Mouse (Mus musculus) right cerebral cortex, postnatal 4 days (tissue): ENCODE data around the gene Lsm11.

Experiments used
- DNase-seq: peaks from one replicate; pipeline ENCODE4 v3.0.0-alpha.2; 2022

Gene Lsm11

GRCm38 (mm10) chr11:45944643-45945156 lies at the start of gene Lsm11:
Gene Lsm11 (minus strand): TSS chr11:45944935.
- DNase-seq: peak; percentile 99

DNA sequence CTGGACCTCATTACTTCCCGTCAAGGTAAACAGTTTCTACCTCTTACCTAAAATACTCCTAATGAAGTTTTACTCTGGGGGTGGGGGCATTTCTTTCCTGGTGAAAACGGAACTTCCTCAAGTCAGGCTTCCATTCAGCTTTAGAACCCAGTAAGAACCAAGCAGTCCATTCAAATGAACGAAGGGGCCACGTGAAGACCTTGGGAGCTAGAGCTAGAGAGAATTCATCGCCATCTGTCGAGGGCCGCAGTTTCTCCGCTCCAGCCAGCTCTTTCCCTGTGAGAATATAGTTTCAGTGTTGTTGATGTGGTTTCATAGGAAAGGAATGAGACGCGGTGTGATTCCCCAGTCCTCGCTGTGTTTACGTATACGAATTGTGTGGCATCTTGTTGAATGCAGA lies 47.4 kb upstream of the Lsm11 start:
- no peak for DNase-seq

- DNase-seq: no peak
These were observed 46.9 kb upstream of the Lsm11 start for GRCm38 (mm10) chr11:45991604-45992003.

GRCm38 (mm10) chr11:45980893-45981253 lies 36.1 kb upstream of the Lsm11 start:
- DNase-seq: no peak

GRCm38 (mm10) chr11:45979946-45980892 lies 35.5 kb upstream of the Lsm11 start, which contains the start of gene Sox30:
Gene Sox30 (plus strand): TSS chr11:45980310.
- peak; percentile 64 for DNase-seq

DNA sequence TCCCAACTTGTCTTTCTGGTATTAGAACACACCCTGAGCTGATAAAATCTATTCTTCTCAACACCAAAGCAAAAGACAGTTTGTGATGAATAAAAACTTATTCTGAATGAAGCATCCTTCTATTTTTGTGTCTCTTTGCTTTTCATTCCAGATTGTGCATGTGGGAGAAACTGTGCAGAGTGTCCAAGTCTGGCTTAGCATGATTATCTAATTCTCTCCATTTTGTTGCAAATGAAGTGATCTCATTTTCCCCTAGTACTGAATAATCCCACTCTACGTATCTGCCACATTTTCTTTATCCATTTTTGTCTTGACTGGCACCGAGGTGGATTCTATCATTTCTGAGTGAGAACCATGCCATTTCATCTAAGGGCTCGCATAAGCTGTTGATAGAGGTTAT lies 31.3 kb upstream of the Lsm11 start:
- no peak for DNase-seq

DNA sequence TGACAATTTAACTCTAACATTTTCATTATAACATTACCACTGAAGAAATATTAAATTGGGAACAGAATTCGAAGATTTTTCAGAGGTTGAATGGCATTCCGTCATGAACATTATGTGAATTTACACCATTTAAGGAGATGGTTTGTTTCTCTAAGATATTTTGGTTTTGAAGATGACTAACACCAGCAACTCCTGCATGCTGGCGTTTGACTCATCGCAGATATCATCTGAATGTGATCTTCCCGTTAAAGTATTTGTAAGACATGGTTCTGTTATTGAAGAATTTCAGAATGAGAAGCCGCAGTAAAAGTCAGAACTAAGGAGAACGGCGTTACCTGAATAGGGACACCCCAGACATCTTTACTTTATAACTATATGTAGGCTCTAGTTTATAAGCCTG lies 29.7 kb upstream of the Lsm11 start:
- no peak for DNase-seq

- DNase-seq: no peak
These were observed 28.9 kb upstream of the Lsm11 start for GRCm38 (mm10) chr11:45973635-45974034.

GRCm38 (mm10) chr11:45968466-45968865 lies 23.7 kb upstream of the Lsm11 start:
- no peak for DNase-seq

GRCm38 (mm10) chr11:45966896-45967295 lies 22.2 kb upstream of the Lsm11 start:
- DNase-seq: no peak

DNA sequence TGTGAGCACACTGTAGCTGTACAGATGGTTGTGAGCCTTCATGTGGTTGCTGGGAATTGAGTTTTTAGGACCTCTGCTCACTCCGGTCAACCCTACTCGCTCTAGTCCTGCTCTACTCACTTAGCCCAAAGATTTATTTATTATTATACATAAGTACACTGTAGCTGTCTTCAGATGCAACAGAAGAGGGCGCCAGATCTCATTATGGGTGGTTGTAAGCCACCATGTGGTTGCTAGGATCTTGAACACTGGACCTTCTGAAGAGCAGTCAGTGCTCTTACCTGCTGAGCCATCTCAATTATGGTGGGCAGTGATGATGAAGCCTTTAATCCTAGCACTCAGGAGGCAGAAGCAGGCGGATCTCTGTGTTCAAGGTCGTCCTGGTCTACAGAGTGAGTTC lies 15.3 kb upstream of the Lsm11 start:
- DNase-seq: no peak

DNA sequence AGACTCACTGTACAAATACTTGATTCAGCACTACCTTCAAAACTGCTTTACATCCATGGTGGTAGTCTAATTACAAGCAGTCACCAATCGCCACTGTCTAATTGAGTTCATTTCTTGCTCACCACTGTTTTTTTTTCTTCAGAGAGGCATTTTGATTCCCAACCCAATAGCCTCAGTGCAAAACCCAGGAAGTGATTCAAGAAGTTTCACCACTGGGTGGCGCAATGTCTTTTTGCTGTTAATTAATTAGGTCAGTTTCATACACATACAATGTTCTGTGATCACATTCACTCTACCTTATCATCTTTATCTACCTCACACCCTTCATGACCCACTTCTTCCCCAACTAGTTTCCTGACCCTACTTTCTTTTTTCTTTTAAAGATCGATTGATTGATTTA lies 14.9 kb upstream of the Lsm11 start:
- DNase-seq: no peak

DNA sequence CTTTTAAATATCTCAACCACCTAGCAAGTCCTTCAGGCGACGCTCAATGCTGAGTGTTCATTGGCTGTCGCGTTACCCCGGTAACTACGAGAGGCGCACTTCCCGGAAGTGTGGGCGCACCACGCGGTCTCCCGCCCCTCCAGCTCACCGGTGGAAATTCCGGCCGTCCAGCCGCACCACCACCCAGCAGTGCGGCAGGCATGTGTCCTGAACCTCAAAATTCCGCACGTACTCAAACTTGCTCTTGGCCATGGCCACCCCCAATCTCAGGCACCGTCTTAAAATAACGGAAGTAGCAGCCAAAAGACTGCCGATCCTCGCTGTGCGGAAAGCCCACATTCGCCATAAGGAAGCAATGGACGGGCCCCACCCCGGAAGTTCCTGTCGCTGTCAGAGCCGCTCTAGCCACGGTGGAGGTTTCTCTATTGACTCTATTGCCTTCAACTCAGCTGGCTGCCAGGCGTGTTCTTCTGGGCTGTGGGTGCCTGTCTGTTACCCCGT lies 10.4 kb upstream of the Lsm11 start, which contains the start of gene Thg1l:
Gene Thg1l, minus strand, starts transcription at position 368 of the 501 bp plus-strand sequence.
- peak; percentile 84 for DNase-seq

GRCm38 (mm10) chr11:45947491-45947890 lies 2.8 kb upstream of the Lsm11 start:
- no peak for DNase-seq

DNA sequence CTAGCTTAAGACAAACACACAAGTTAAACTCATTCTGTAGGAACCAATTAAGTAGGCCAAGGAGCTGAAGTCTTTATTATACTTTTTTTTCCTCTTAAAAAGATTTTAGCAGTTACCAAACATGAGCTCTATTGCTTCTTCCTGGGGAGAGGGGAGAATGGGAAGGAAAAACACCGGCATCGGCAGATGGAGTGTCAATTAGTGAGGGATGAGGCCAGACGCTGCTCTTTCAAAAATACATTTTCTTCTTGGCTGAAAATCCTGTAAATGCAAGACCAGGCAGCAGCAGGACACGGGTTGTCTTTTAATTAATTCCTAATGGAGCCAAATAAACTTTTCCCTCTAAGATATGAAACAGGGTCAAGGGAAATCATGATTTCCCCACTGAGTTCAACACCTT lies 2.1 kb upstream of the Lsm11 start:
- no peak for DNase-seq

GRCm38 (mm10) chr11:45943891-45944642 lies 668 bp downstream of the Lsm11 start:
- DNase-seq: peak; percentile 32

DNA sequence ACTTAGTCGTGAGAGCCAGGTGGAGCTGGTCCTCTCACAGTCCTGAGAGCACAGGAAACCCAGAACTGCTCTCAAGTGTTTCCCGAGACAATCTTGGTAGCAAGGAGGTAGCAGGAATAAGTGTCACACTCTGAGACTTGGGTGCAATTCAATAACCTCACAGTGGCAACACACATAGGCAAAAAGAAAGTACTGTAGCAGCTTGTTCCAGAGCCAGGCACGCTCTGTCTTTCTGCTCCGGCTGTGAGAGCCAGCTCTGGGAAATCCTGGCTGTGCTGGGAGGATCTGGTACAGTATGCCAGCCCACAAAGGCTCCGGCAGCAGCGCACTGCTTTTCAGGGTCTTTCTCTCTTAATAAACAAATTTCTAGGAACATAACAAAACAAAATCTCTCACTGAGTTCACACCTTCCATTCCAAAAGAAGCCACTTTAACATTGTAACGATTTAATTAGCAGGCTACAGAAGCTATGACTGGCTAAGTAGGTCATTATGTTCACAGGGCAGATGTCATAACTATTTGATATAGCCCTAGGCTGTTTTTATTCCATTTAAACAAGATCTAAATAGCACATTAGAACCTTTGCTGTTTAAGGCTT lies 1.5 kb downstream of the Lsm11 start:
- peak; percentile 42 for DNase-seq

- DNase-seq: no peak
These were observed 2.5 kb downstream of the Lsm11 start for GRCm38 (mm10) chr11:45942281-45942680.

DNA sequence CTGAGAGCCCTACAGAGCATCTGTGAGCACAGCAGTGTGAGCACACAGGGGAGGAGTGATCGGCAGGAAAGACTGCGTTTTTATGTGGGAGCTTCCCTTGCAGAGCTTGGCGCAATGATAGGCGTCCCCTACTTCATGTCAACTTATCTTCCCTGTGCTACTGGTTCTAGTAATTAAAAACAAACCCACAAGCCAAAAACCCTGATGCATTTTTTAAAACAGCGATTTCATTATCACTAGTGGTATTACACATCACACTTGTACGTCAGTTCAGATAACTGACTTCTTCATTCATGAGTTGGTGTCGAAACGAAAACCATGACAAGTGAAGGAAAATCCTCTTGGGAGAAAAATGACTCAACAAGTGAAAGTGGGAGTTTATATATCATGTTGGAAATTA lies 5.8 kb downstream of the Lsm11 start:
- DNase-seq: no peak

DNA sequence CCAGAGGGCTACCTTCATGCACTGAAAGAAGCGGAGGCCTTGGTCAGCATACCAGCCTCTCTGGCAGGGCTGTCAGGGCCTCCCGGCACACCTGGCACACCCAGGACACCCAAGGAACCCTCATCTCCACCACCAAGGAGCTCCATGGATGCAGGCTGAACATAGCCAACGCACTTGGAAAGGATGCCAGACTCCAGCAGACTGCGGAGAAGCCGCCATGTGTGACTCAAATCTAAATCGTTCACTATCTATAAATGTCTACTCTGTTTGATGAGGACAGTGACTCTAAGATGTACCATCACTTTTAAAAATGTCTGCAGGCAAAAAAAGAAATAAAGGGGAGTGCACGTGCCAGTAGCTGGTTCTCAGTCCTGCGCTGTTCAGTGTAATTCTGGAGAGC lies 7.3 kb downstream of the Lsm11 start:
- DNase-seq: no peak

DNA sequence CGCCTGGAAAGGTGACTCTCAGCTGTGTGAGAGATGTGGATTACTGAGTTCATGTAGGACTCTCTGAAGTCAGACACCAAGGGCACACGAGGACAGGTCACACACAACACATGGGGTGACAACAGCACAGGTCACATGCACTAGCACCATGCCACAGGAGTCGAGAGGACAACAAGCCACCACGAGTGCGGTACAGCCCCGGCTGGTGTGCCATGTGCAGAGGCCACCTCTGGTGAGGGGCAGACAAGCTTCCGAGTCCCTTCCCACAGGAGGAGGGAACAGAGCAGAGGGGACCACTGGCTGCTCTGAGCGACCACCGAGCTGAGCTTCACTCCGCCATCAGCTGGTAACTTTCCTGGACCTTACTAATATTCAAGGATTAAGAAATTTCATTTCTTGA lies 12.0 kb downstream of the Lsm11 start:
- DNase-seq: no peak

DNA sequence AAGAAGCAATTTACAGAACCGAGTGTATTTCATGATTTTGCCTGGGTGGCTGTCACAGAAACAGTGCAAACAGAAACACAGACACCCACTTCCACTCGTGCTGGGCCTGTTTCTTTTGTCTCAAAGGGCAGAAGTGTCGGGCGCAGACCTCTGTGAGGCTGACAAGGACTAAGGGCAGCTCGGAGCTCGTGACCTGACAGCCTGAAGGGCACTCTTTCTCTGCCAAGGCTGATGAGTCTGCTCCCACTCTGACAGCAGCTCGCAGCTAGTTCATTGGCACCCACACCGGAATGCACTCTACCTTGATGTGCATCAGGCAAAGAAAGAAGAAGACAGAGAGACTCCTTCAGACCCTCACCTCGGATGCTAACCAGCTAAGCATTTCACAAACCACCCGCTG lies 15.2 kb downstream of the Lsm11 start:
- DNase-seq: no peak

- no peak for DNase-seq
These were observed 17.3 kb downstream of the Lsm11 start for GRCm38 (mm10) chr11:45927456-45927855.
